ENCODE assay signal across 12 mouse cellular contexts in genomic region chr16:36626567-36627197, GRCm38 (mm10). TPM values are rescaled to one million over a fixed set of nuclear protein-coding genes. Genes with fewer than 3 reads are reported as not detected.
DNase-seq lines count a peak whose midpoint lies in the region; ATAC-seq and TF ChIP-seq lines count a peak whose summit lies in the region.
"Had no signal": no experiment of that assay in that cellular context is flagged by ENCODE, and none has a peak within 500 bp of the region (broad histone marks: within the 10 kb centered on the region; RNA-seq: fewer than 3 reads in every experiment).

No protein-coding gene starts in this region.

- WGBS in intestine, embryonic 14.5 days: 77% methylated on average over 5 of the region's 5 CpGs

- no peak for TF ChIP-seq CTCF in G1E (IDR thresholded peaks at IDR 0.05; ENCODE audit: low read depth, low read length)

- no peak overlapping the region for H3K27ac ChIP-seq in intestine, embryonic 14.5 days (ENCODE audit: low read depth)
- H3K27ac ChIP-seq: heart, embryonic 13.5 days; kidney, embryonic 15.5 days; limb, embryonic 15.5 days had no signal

- no peaks in the 10 kb centered on the region for H3K9me3 ChIP-seq in G1E (replicated peaks)
- no peaks in the 10 kb centered on the region for H3K9me3 ChIP-seq in intestine, embryonic 14.5 days (ENCODE audit: control insufficient read depth, low read length)
- H3K9me3 ChIP-seq: heart, embryonic 13.5 days; kidney, embryonic 15.5 days; limb, embryonic 15.5 days had no signal

- H3K27me3 ChIP-seq in G1E (ENCODE audit: insufficient read depth, low read length): peaks cover 3% of the 10 kb centered on the region; the same call in 1 of the 2 replicates
- no peaks in the 10 kb centered on the region for H3K27me3 ChIP-seq in intestine, embryonic 14.5 days (replicated peaks; ENCODE audit: control insufficient read depth, insufficient read depth, low read length)
- H3K27me3 ChIP-seq: heart, embryonic 13.5 days; kidney, embryonic 15.5 days; limb, embryonic 15.5 days had no signal

- H3K36me3 ChIP-seq in G1E (replicated peaks): no peaks in the 10 kb centered on the region
- no peaks in the 10 kb centered on the region for H3K36me3 ChIP-seq in intestine, embryonic 14.5 days (ENCODE audit: control insufficient read depth, insufficient read depth, low read length)
- H3K36me3 ChIP-seq: heart, embryonic 13.5 days; kidney, embryonic 15.5 days; limb, embryonic 15.5 days had no signal

- intact Hi-C loops in left cerebral cortex, postnatal 10 days (cut with DNase I): no loop called here

- no peak overlapping the region for H3K4me2 ChIP-seq in intestine, embryonic 14.5 days (ENCODE audit: low read length)
- H3K4me2 ChIP-seq: heart, embryonic 13.5 days; kidney, embryonic 15.5 days; limb, embryonic 15.5 days had no signal

- no peak overlapping the region for H3K4me3 ChIP-seq in G1E (ENCODE audit: low read depth, low read length)
- H3K4me3 ChIP-seq in intestine, embryonic 14.5 days (ENCODE audit: low read depth, low read length): no peak overlapping the region
- H3K4me3 ChIP-seq: heart, embryonic 13.5 days; kidney, embryonic 15.5 days; limb, embryonic 15.5 days had no signal

- no peak overlapping the region for H3K9ac ChIP-seq in intestine, embryonic 14.5 days (ENCODE audit: low read length)
- H3K9ac ChIP-seq: forebrain, postnatal 0 days; heart, embryonic 13.5 days; kidney, embryonic 15.5 days; limb, embryonic 15.5 days had no signal

- DNase-seq in A20 (ENCODE audit: low read depth, low spot score) (peak; percentile 88), G1E (ENCODE audit: low spot score) (peak; percentile 57)
- peak; percentile 41 for DNase-seq in intestine, embryonic 14.5 days (ENCODE audit: low spot score)
- peak; percentile 31 to 34 for DNase-seq in lung, postnatal 4 days
- no peak for DNase-seq in thymus, postnatal 0 days (ENCODE audit: low spot score)
- no peak for DNase-seq in frontal cortex, postnatal 36 days (ENCODE audit: low spot score in 2 of 2)
- no peak for DNase-seq in cerebellum, adult 9-11 months
- no peak for DNase-seq in left cerebral cortex, postnatal 10 days (ENCODE audit: extremely low spot score in 1 of 2, low spot score in 2 of 2)
- DNase-seq: forebrain, postnatal 0 days had no signal

- peak; percentile 99 for ATAC-seq in G1E (ENCODE audit: extremely low read depth, insufficient number of reproducible peaks, low FRiP score, poor library complexity, severe bottlenecking)
- ATAC-seq in intestine, embryonic 14.5 days (replicated peaks; ENCODE audit: low FRiP score, low TSS enrichment, low read depth): no peak
- ATAC-seq: forebrain, postnatal 0 days had no signal

- H3K4me1 ChIP-seq in G1E (ENCODE audit: insufficient read depth, low read depth, low read length): peaks cover 12% of the 10 kb centered on the region
- H3K4me1 ChIP-seq in intestine, embryonic 14.5 days (replicated peaks; ENCODE audit: control insufficient read depth, insufficient read depth, low read length): no peaks in the 10 kb centered on the region
- H3K4me1 ChIP-seq: heart, embryonic 13.5 days; kidney, embryonic 15.5 days; limb, embryonic 15.5 days had no signal

RNA-seq across cellular contexts. Expression of gene Cd86, which starts 39.2 kb away (rescaled TPM):
- not detected in 2 replicates for total RNA-seq in G1E (2014; fragmentation: Nextera tagmentation)
- not detected in 2 replicates for total RNA-seq in G1E (2017)
- polyA plus RNA-seq in G1E (2012): not detected in 2 replicates
- polyA plus RNA-seq in intestine, embryonic 14.5 days (2014; fragmentation: Nextera tagmentation; extraction: Ambion mirVana): 1.8 and 2.0 TPM in 2 replicates
- polyA plus RNA-seq in thymus, postnatal 0 days (2015; fragmentation: Nextera tagmentation; extraction: Ambion mirVana): 10.1 and 10.9 TPM in 2 replicates
- 1 to 10 TPM; 1.1 to 1.2 TPM for total RNA-seq in left cerebral cortex, postnatal 10 days (2021)

Comparison
In these comparisons a context has a peak if more than half of its experiments do, and no peak if none do; other contexts are left out.
1. DNase-seq: peak in A20 (single experiment), G1E (single experiment), intestine, embryonic 14.5 days (single experiment) and lung, postnatal 4 days (2 of 2); none in thymus, postnatal 0 days (single experiment), frontal cortex, postnatal 36 days (0 of 2), cerebellum, adult 9-11 months (single experiment) and left cerebral cortex, postnatal 10 days (0 of 2).